Mouse (Mus musculus): ENCODE results near the gene Vmn2r23. TPM values are rescaled to one million over a fixed set of nuclear protein-coding genes. Genes with fewer than 3 reads are reported as not detected.
"Not testable (repeated sequence)": the region's sequence is repeated elsewhere in the genome, so short reads cannot be mapped to it uniquely, and the experiment has no call there.

Vmn2r23 gene
- total RNA-seq (2021), result not detected
- long read RNA-seq, experiment 1, result 0 reads
- long read RNA-seq, experiment 2, result 0 reads

GRCm38 (mm10) chr6:123702370-123702769 is at the start of gene Vmn2r23:
TSS of gene Vmn2r23 (plus strand) at chr6:123702670.
- DNase-seq, result no peak

- no peak for DNase-seq
These were observed 45.4 kb upstream of the Vmn2r23 start for GRCm38 (mm10) chr6:123657040-123657439.

- not testable (repeated sequence) for DNase-seq
These were observed 5.8 kb upstream of the Vmn2r23 start for GRCm38 (mm10) chr6:123696639-123697038.

GRCm38 (mm10) chr6:123697213-123697612 is 5.3 kb upstream of the Vmn2r23 start:
- no peak for DNase-seq

GRCm38 (mm10) chr6:123770031-123770430 is 67.6 kb downstream of the Vmn2r23 start:
- no peak for DNase-seq

GRCm38 (mm10) chr6:123778579-123778978 is 76.1 kb downstream of the Vmn2r23 start, which contains the start of gene Vmn2r24:
TSS of gene Vmn2r24 (plus strand) at chr6:123778879.
- DNase-seq, result no peak

- DNase-seq, result no peak
These were observed 82.4 kb downstream of the Vmn2r23 start for GRCm38 (mm10) chr6:123784857-123785256.

GRCm38 (mm10) chr6:123793746-123794145 is 91.3 kb downstream of the Vmn2r23 start:
- DNase-seq, result no peak

Other genes starting within 250 kb of the Vmn2r23 start
- not detected for gene Vmn2r21, start 169.3 kb upstream of the Vmn2r23 start, total RNA-seq (2021)
- gene Vmn2r22, start 51.9 kb upstream of the Vmn2r23 start, total RNA-seq (2021), result not detected
- not detected for gene Vmn2r24, start 76.2 kb downstream of the Vmn2r23 start, total RNA-seq (2021)
- gene Vmn2r25, start 150.8 kb downstream of the Vmn2r23 start, total RNA-seq (2021), result not detected